Mouse (Mus musculus): ENCODE data around the gene Ifit1bl1. TPM values are rescaled to one million over a fixed set of nuclear protein-coding genes. Genes with fewer than 3 reads are reported as not detected.
"Not testable (repeated sequence)": the region's sequence is repeated elsewhere in the genome, so short reads cannot be mapped to it uniquely, and the experiment has no call there.

Ifit1bl1 gene
- polyA plus RNA-seq, 1 experiment = 0.55 TPM

- DNase-seq (ENCODE audit: low read depth) = no peak
- TF ChIP-seq POLR2A (IDR thresholded peaks at IDR 0.05; ENCODE audit: borderline replicate concordance, extremely low read depth, insufficient read depth, insufficient read length, poor library complexity, severe bottlenecking) = no peak
- TF ChIP-seq CTCF (IDR thresholded peaks at IDR 0.05; ENCODE audit: borderline replicate concordance, extremely low read depth, insufficient read depth, insufficient read length) = no peak
Observed at GRCm38 (mm10) chr19:34620871-34621270, 19.1 kb upstream of the Ifit1bl1 start.

- DNase-seq (ENCODE audit: low read depth) = not testable (repeated sequence)
Observed at GRCm38 (mm10) chr19:34612243-34613001, 10.7 kb upstream of the Ifit1bl1 start.

- DNase-seq (ENCODE audit: low read depth) = not testable (repeated sequence)
Observed at GRCm38 (mm10) chr19:34610118-34610517, 8.4 kb upstream of the Ifit1bl1 start.

- DNase-seq (ENCODE audit: low read depth) = peak; percentile 55
Observed at GRCm38 (mm10) chr19:34607237-34608051, 5.7 kb upstream of the Ifit1bl1 start, which contains the start of gene Ifit3b. Ifit3b (plus strand) TSS chr19:34607970.

GRCm38 (mm10) chr19:34605472-34605871, 3.7 kb upstream of the Ifit1bl1 start:
- DNase-seq (ENCODE audit: low read depth) = no peak
- TF ChIP-seq CTCF (IDR thresholded peaks at IDR 0.05; ENCODE audit: borderline replicate concordance, extremely low read depth, insufficient read depth, insufficient read length) = no peak
- no peak for TF ChIP-seq POLR2A (IDR thresholded peaks at IDR 0.05; ENCODE audit: borderline replicate concordance, extremely low read depth, insufficient read depth, insufficient read length, poor library complexity, severe bottlenecking)

GRCm38 (mm10) chr19:34599250-34599649, 2.5 kb downstream of the Ifit1bl1 start:
- not testable (repeated sequence) for DNase-seq (ENCODE audit: low read depth)

GRCm38 (mm10) chr19:34598341-34598740, 3.4 kb downstream of the Ifit1bl1 start:
- TF ChIP-seq POLR2A (IDR thresholded peaks at IDR 0.05; ENCODE audit: borderline replicate concordance, extremely low read depth, insufficient read depth, insufficient read length, poor library complexity, severe bottlenecking) = no peak
- no peak for TF ChIP-seq CTCF (IDR thresholded peaks at IDR 0.05; ENCODE audit: borderline replicate concordance, extremely low read depth, insufficient read depth, insufficient read length)
- peak; percentile 82 for DNase-seq (ENCODE audit: low read depth)

GRCm38 (mm10) chr19:34596811-34597210, 4.9 kb downstream of the Ifit1bl1 start:
- TF ChIP-seq POLR2A (IDR thresholded peaks at IDR 0.05; ENCODE audit: borderline replicate concordance, extremely low read depth, insufficient read depth, insufficient read length, poor library complexity, severe bottlenecking) (no peak), CTCF (IDR thresholded peaks at IDR 0.05; ENCODE audit: borderline replicate concordance, extremely low read depth, insufficient read depth, insufficient read length) (no peak)
- DNase-seq (ENCODE audit: low read depth) = no peak

- not testable (repeated sequence) for DNase-seq (ENCODE audit: low read depth)
Observed at GRCm38 (mm10) chr19:34594523-34594922, 7.2 kb downstream of the Ifit1bl1 start.

- no peak for DNase-seq (ENCODE audit: low read depth)
- no peak for TF ChIP-seq POLR2A (IDR thresholded peaks at IDR 0.05; ENCODE audit: borderline replicate concordance, extremely low read depth, insufficient read depth, insufficient read length, poor library complexity, severe bottlenecking)
- TF ChIP-seq CTCF (IDR thresholded peaks at IDR 0.05; ENCODE audit: borderline replicate concordance, extremely low read depth, insufficient read depth, insufficient read length) = no peak
Observed at GRCm38 (mm10) chr19:34593456-34593855, 8.3 kb downstream of the Ifit1bl1 start.

GRCm38 (mm10) chr19:34588959-34589358, 12.8 kb downstream of the Ifit1bl1 start:
- DNase-seq (ENCODE audit: low read depth) = no peak
- TF ChIP-seq CTCF (IDR thresholded peaks at IDR 0.05; ENCODE audit: borderline replicate concordance, extremely low read depth, insufficient read depth, insufficient read length) (peak; percentile 9; the same call in 1 of the 2 replicates), POLR2A (IDR thresholded peaks at IDR 0.05; ENCODE audit: borderline replicate concordance, extremely low read depth, insufficient read depth, insufficient read length, poor library complexity, severe bottlenecking) (no peak)

- peak; percentile 42 for DNase-seq (ENCODE audit: low read depth)
Observed at GRCm38 (mm10) chr19:34587898-34588692, 13.7 kb downstream of the Ifit1bl1 start.

GRCm38 (mm10) chr19:34585740-34586458, 15.9 kb downstream of the Ifit1bl1 start:
- not testable (repeated sequence) for DNase-seq (ENCODE audit: low read depth)

- not testable (repeated sequence) for DNase-seq (ENCODE audit: low read depth)
Observed at GRCm38 (mm10) chr19:34583126-34583766, 18.5 kb downstream of the Ifit1bl1 start, which contains the start of gene Ifit3. Ifit3 (plus strand) TSS chr19:34583531.

GRCm38 (mm10) chr19:34582696-34583095, 19.1 kb downstream of the Ifit1bl1 start:
- not testable (repeated sequence) for DNase-seq (ENCODE audit: low read depth)

All from brain, embryonic 14.5 days (tissue).